Comparison of ENCODE assay signal across 27 mouse cellular contexts in the genomic region with DNA sequence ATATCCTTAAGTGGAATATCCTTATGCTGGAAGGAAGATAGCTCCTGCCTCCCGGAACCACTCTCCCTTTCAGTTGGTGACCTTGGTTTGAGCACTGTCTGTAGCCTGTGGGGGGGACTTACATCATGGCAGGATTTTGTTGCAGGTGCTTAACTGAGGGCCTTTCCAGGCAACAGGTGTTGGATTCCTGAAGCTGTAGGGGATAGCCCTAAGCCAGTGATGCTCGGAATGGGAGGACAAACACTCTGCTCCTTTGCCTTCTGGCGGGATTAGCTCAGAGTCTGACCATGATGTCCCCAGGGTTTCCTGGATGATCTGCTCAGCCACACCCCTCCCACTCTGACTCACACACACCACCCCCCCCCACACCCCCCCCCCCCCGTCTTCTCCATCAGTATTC. TPM values are rescaled to one million over a fixed set of nuclear protein-coding genes. Genes with fewer than 3 reads are reported as not detected.
DNase-seq lines count a peak whose midpoint lies in the region; ATAC-seq and TF ChIP-seq lines count a peak whose summit lies in the region.
"Had no signal": no experiment of that assay in that cellular context is flagged by ENCODE, and none has a peak within 500 bp of the region (broad histone marks: within the 10 kb centered on the region; RNA-seq: fewer than 3 reads in every experiment).

No protein-coding gene starts in this region.

- peak overlapping the region; percentile 83 for H3K27ac ChIP-seq in forebrain, embryonic 10.5 days
- H3K27ac ChIP-seq in forebrain, postnatal 0 days (ENCODE audit: low read depth, low read length) = no peak overlapping the region
- peak overlapping the region; percentile 51 for H3K27ac ChIP-seq in hindbrain, postnatal 0 days
- no peak overlapping the region for H3K27ac ChIP-seq in hindbrain, embryonic 13.5 days
- H3K27ac ChIP-seq: embryonic facial prominence, embryonic 10.5 days; gastrocnemius, adult 2 months; heart, embryonic 10.5 days; hindbrain, embryonic 15.5 days had no signal

- H3K9ac ChIP-seq in forebrain, postnatal 0 days = no peak overlapping the region
- H3K9ac ChIP-seq in hindbrain, postnatal 0 days (replicated peaks; ENCODE audit: low read length) = no peak overlapping the region
- no peak overlapping the region for H3K9ac ChIP-seq in hindbrain, embryonic 13.5 days
- H3K9ac ChIP-seq: hindbrain, embryonic 15.5 days had no signal

- TF ChIP-seq CTCF in forebrain, postnatal 0 days (IDR thresholded peaks at IDR 0.05; ENCODE audit: low read depth) = no peak
- no peak for TF ChIP-seq CTCF in hindbrain, postnatal 0 days (IDR thresholded peaks at IDR 0.05; ENCODE audit: low read depth)
- TF ChIP-seq CTCF in E14TG2a.4 (conservative IDR thresholded peaks at IDR 0.05; ENCODE audit: low read length) = no peak

- no peaks in the 10 kb centered on the region for H3K9me3 ChIP-seq in forebrain, embryonic 10.5 days
- no peaks in the 10 kb centered on the region for H3K9me3 ChIP-seq in forebrain, postnatal 0 days (ENCODE audit: low read length)
- no peaks in the 10 kb centered on the region for H3K9me3 ChIP-seq in hindbrain, postnatal 0 days (ENCODE audit: low read length)
- no peaks in the 10 kb centered on the region for H3K9me3 ChIP-seq in hindbrain, embryonic 13.5 days
- no peaks in the 10 kb centered on the region for H3K9me3 ChIP-seq in E14TG2a.4 (ENCODE audit: low read length)
- H3K9me3 ChIP-seq: embryonic facial prominence, embryonic 10.5 days; heart, embryonic 10.5 days; hindbrain, embryonic 15.5 days had no signal

- no peaks in the 10 kb centered on the region for H3K36me3 ChIP-seq in forebrain, embryonic 10.5 days (replicated peaks)
- no peaks in the 10 kb centered on the region for H3K36me3 ChIP-seq in forebrain, postnatal 0 days (ENCODE audit: insufficient read depth)
- no peaks in the 10 kb centered on the region for H3K36me3 ChIP-seq in hindbrain, postnatal 0 days (ENCODE audit: insufficient read depth, low read length)
- H3K36me3 ChIP-seq in hindbrain, embryonic 13.5 days = no peaks in the 10 kb centered on the region
- no peaks in the 10 kb centered on the region for H3K36me3 ChIP-seq in E14TG2a.4 (ENCODE audit: insufficient read depth, low read length)
- H3K36me3 ChIP-seq: embryonic facial prominence, embryonic 10.5 days; G1E; heart, embryonic 10.5 days; hindbrain, embryonic 15.5 days had no signal

- H3K4me2 ChIP-seq in forebrain, postnatal 0 days (ENCODE audit: low read depth) = no peak overlapping the region
- H3K4me2 ChIP-seq in hindbrain, postnatal 0 days (ENCODE audit: low read depth, low read length) = no peak overlapping the region
- no peak overlapping the region for H3K4me2 ChIP-seq in hindbrain, embryonic 13.5 days
- H3K4me2 ChIP-seq: hindbrain, embryonic 15.5 days had no signal

- peaks cover 57% of the 10 kb centered on the region for H3K4me1 ChIP-seq in forebrain, embryonic 10.5 days
- H3K4me1 ChIP-seq in forebrain, postnatal 0 days (ENCODE audit: insufficient read depth) = peaks cover 4% of the 10 kb centered on the region; the same call in 1 of the 2 replicates
- H3K4me1 ChIP-seq in hindbrain, postnatal 0 days (ENCODE audit: insufficient read depth, low read length) = peaks cover 8% of the 10 kb centered on the region
- H3K4me1 ChIP-seq in hindbrain, embryonic 13.5 days (replicated peaks) = peaks cover 38% of the 10 kb centered on the region
- H3K4me1 ChIP-seq in E14TG2a.4 (replicated peaks; ENCODE audit: low read depth, low read length) = peaks cover 78% of the 10 kb centered on the region

- 30% methylated on average over 3 of the region's 4 CpGs for WGBS in forebrain, embryonic 10.5 days
- WGBS in forebrain, postnatal 0 days = 40% methylated on average over 4 of the region's 4 CpGs
- WGBS in hindbrain, postnatal 0 days = 43% methylated on average over 3 of the region's 4 CpGs
- 45% methylated on average over 4 of the region's 4 CpGs for WGBS in hindbrain, embryonic 13.5 days

- no peak overlapping the region for H3K4me3 ChIP-seq in forebrain, embryonic 10.5 days
- H3K4me3 ChIP-seq in forebrain, postnatal 0 days (ENCODE audit: low read depth, low read length) = no peak overlapping the region
- no peak overlapping the region for H3K4me3 ChIP-seq in hindbrain, postnatal 0 days (ENCODE audit: low read length)
- H3K4me3 ChIP-seq in hindbrain, embryonic 13.5 days = no peak overlapping the region
- peak overlapping the region; percentile 59 for H3K4me3 ChIP-seq in E14TG2a.4 (replicated peaks; ENCODE audit: low read length)
- H3K4me3 ChIP-seq: embryonic facial prominence, embryonic 10.5 days; gastrocnemius, adult 2 months; heart, embryonic 10.5 days; hindbrain, embryonic 15.5 days had no signal

- DNase-seq in forebrain, embryonic 10.5 days (ENCODE audit: extremely low spot score, low spot score) = no peak
- DNase-seq in forebrain, postnatal 0 days = no peak
- DNase-seq in hindbrain, postnatal 0 days (ENCODE audit: low spot score) = no peak
- DNase-seq in R1 (ENCODE audit: low read depth, low spot score) = peak; percentile 86
- no peak for DNase-seq in spleen, postnatal 10 days (ENCODE audit: low spot score in 2 of 2)
- no peak for DNase-seq in cerebellum, postnatal 36 days
- DNase-seq: adrenal gland, postnatal 14 days; B cell, adult 2 months; cerebellum, adult 11-12 months; cerebellum, adult 9-10 months; cerebellum, postnatal 25 days; gastrocnemius, adult 2 months; gastrocnemius, postnatal 25 days; heart, adult 11 months; heart, postnatal 10 days; heart, postnatal 4 days; kidney, adult 8-10 months had no signal

- peaks cover 96% of the 10 kb centered on the region for H3K27me3 ChIP-seq in forebrain, embryonic 10.5 days (ENCODE audit: poor library complexity, severe bottlenecking)
- no peaks in the 10 kb centered on the region for H3K27me3 ChIP-seq in forebrain, postnatal 0 days (ENCODE audit: insufficient read depth, low read length)
- H3K27me3 ChIP-seq in hindbrain, postnatal 0 days (ENCODE audit: insufficient read depth, low read length) = no peaks in the 10 kb centered on the region
- peaks cover 57% of the 10 kb centered on the region for H3K27me3 ChIP-seq in hindbrain, embryonic 13.5 days
- H3K27me3 ChIP-seq in E14TG2a.4 (ENCODE audit: insufficient read depth, low read length) = peaks cover 13% of the 10 kb centered on the region
- H3K27me3 ChIP-seq: hindbrain, embryonic 15.5 days had no signal

- ATAC-seq in forebrain, postnatal 0 days = no peak
- no peak for ATAC-seq in hindbrain, postnatal 0 days
- ATAC-seq in hindbrain, embryonic 13.5 days (ENCODE audit: low FRiP score) = no peak
- ATAC-seq: activated CD4-positive, CD25-positive, alpha-beta regulatory T cell, adult 4 months; CD4-positive, CD25-positive, alpha-beta regulatory T cell, adult 4 months; inflammation-experienced regulatory T-cells, adult 6 months; intestine, postnatal 0 days had no signal

RNA-seq across cellular contexts. Expression of a gene that starts 45.5 kb away (rescaled TPM):
- 0.20 and 0.42 TPM in 2 replicates for polyA plus RNA-seq in forebrain, embryonic 10.5 days (2016; fragmentation: Nextera tagmentation; extraction: Ambion mirVana)
- 21.5 and 23.1 TPM in 2 replicates for total RNA-seq in forebrain, postnatal 0 days (2014; rRNA removed)
- 2.8 and 4.3 TPM in 2 replicates for polyA plus RNA-seq in forebrain, postnatal 0 days (2015; fragmentation: Nextera tagmentation; extraction: Ambion mirVana)
- 30.1 and 32.0 TPM in 2 replicates for total RNA-seq in hindbrain, postnatal 0 days (2014; rRNA removed)
- polyA plus RNA-seq in hindbrain, postnatal 0 days (2015; fragmentation: Nextera tagmentation; extraction: Ambion mirVana) = 4.2 TPM in 2 replicates
- 3.9 and 4.1 TPM in 2 replicates for polyA plus RNA-seq in hindbrain, embryonic 13.5 days (2015; fragmentation: Nextera tagmentation; extraction: Ambion mirVana)
- polyA plus RNA-seq: activated CD4-positive, CD25-positive, alpha-beta regulatory T cell, adult 4 months; CD4-positive, CD25-positive, alpha-beta regulatory T cell, adult 4 months; G1E; inflammation-experienced regulatory T-cells, adult 6 months had no signal

Comparison
In these comparisons a context has a peak if more than half of its experiments do, and no peak if none do; other contexts are left out.
1. H3K27ac ChIP-seq: peak in forebrain, embryonic 10.5 days (single experiment) and hindbrain, postnatal 0 days (single experiment); none in forebrain, postnatal 0 days (single experiment) and hindbrain, embryonic 13.5 days (single experiment).